ENCODE assay signal across 9 mouse cellular contexts in the genomic region with DNA sequence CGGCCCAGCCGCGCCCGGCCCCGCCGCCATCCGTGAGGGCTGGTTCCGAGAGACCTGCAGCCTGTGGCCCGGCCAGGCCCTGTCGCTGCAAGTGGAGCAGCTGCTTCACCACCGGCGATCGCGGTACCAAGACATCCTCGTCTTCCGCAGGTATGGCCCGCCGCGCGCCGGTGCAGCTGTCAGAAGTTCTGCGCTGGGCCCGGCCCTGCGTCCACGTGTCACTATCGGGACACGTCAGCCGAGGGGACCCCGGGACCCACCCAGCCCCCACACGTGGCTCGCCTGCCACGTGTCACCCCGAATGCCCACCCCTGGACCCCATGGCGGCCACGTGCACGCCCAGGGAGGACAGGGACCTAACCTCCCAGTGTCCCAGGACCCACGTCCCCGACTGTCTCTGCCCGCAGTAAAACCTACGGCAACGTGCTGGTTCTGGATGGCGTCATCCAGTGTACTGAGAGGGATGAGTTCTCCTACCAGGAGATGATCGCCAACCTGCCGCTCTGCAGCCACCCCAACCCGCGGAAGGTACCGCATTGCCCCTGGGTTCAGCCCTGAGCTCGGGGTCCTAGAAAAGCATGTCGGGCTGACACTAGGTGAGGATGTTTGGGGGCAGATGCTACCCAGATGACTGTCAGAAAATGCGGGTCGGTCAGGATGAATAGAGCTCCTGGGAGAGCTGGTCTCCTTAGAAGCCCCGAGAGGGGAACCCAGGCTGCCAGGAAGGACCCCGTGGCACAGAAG. TPM values are rescaled to one million over a fixed set of nuclear protein-coding genes. Genes with fewer than 3 reads are reported as not detected.
DNase-seq lines count a peak whose midpoint lies in the region; ATAC-seq and TF ChIP-seq lines count a peak whose summit lies in the region.
"Had no signal": no experiment of that assay in that cellular context is flagged by ENCODE, and none has a peak within 500 bp of the region (broad histone marks: within the 10 kb centered on the region; RNA-seq: fewer than 3 reads in every experiment).

No protein-coding gene starts in this region.

- H3K27me3 ChIP-seq in Patski = no peaks in the 10 kb centered on the region
- no peaks in the 10 kb centered on the region for H3K27me3 ChIP-seq in embryonic facial prominence, embryonic 11.5 days (ENCODE audit: control insufficient read depth, insufficient read depth, low read length)
- no peaks in the 10 kb centered on the region for H3K27me3 ChIP-seq in intestine, embryonic 14.5 days (replicated peaks; ENCODE audit: control insufficient read depth, insufficient read depth, low read length)
- no peaks in the 10 kb centered on the region for H3K27me3 ChIP-seq in midbrain, embryonic 12.5 days

- H3K9me3 ChIP-seq in embryonic facial prominence, embryonic 11.5 days (replicated peaks; ENCODE audit: control insufficient read depth, low read length) = no peaks in the 10 kb centered on the region
- H3K9me3 ChIP-seq in intestine, embryonic 14.5 days (ENCODE audit: control insufficient read depth, low read length) = no peaks in the 10 kb centered on the region
- no peaks in the 10 kb centered on the region for H3K9me3 ChIP-seq in midbrain, embryonic 12.5 days

- no peak for TF ChIP-seq CTCF in Patski (IDR thresholded peaks at IDR 0.05)

- no peak overlapping the region for H3K27ac ChIP-seq in embryonic facial prominence, embryonic 11.5 days (replicated peaks; ENCODE audit: low read depth, low read length)
- H3K27ac ChIP-seq in intestine, embryonic 14.5 days (ENCODE audit: low read depth) = peak overlapping the region; percentile 33; the same call in 1 of the 2 replicates
- H3K27ac ChIP-seq in midbrain, embryonic 12.5 days (replicated peaks) = no peak overlapping the region

- POLR2A ChIA-PET in Patski (lab: Charles Lee) = no interaction called here

- peak overlapping the region; percentile 80 for H3K9ac ChIP-seq in embryonic facial prominence, embryonic 11.5 days (replicated peaks; ENCODE audit: low read length)
- peak overlapping the region; percentile 82 for H3K9ac ChIP-seq in intestine, embryonic 14.5 days (ENCODE audit: low read length)
- H3K9ac ChIP-seq in midbrain, embryonic 12.5 days (replicated peaks) = peak overlapping the region; percentile 73

- H3K36me3 ChIP-seq in embryonic facial prominence, embryonic 11.5 days (replicated peaks; ENCODE audit: control insufficient read depth, insufficient read depth, low read depth, low read length) = peaks cover 19% of the 10 kb centered on the region
- peaks cover 39% of the 10 kb centered on the region for H3K36me3 ChIP-seq in intestine, embryonic 14.5 days (ENCODE audit: control insufficient read depth, insufficient read depth, low read length)
- peaks cover 40% of the 10 kb centered on the region for H3K36me3 ChIP-seq in midbrain, embryonic 12.5 days

- in situ Hi-C loops in Patski (cut with MboI; ENCODE audit: low pct_unique_long_range_greater_than_20kb) = no loop called here

- H3K4me2 ChIP-seq in embryonic facial prominence, embryonic 11.5 days (ENCODE audit: low read depth, low read length) = peak overlapping the region; percentile 90
- peak overlapping the region; percentile 91 for H3K4me2 ChIP-seq in intestine, embryonic 14.5 days (ENCODE audit: low read length)
- peak overlapping the region; percentile 71 for H3K4me2 ChIP-seq in midbrain, embryonic 12.5 days (replicated peaks)

- WGBS in embryonic facial prominence, embryonic 11.5 days = under 1% methylated on average over 52 of the region's 53 CpGs
- under 1% methylated on average over 53 of the region's 53 CpGs for WGBS in intestine, embryonic 14.5 days
- WGBS in midbrain, embryonic 12.5 days = under 1% methylated on average over 53 of the region's 53 CpGs

- no peaks in the 10 kb centered on the region for H3K4me1 ChIP-seq in embryonic facial prominence, embryonic 11.5 days (ENCODE audit: control insufficient read depth, insufficient read depth, low read length)
- H3K4me1 ChIP-seq in intestine, embryonic 14.5 days (replicated peaks; ENCODE audit: control insufficient read depth, insufficient read depth, low read length) = peaks cover 11% of the 10 kb centered on the region
- H3K4me1 ChIP-seq in midbrain, embryonic 12.5 days = peaks cover 21% of the 10 kb centered on the region

- peak; percentile 30 to 31 for DNase-seq in layer of hippocampus, postnatal 36 days
- DNase-seq in layer of hippocampus, adult 9-10 months (ENCODE audit: low spot score) = no peak
- DNase-seq in Patski (ENCODE audit: low read depth, low spot score) = no peak
- no peak for DNase-seq in embryonic facial prominence, embryonic 11.5 days (ENCODE audit: low spot score)
- peak; percentile 62 for DNase-seq in intestine, embryonic 14.5 days (ENCODE audit: low spot score)
- no peak for DNase-seq in urinary bladder, postnatal 36 days (ENCODE audit: low spot score in 2 of 2)
- DNase-seq in cerebellum, adult 11-12 months = no peak

- CTCF ChIA-PET in Patski (lab: Charles Lee) = interaction anchor here (1.1 to 2.3 kb wide), 6 partner anchors 11 to 91 kb away, joined by 3 to 6 read pairs (median 4); no protein-coding TSS in a partner anchor

- ATAC-seq in Patski = peak; percentile 27
- peak; percentile 63 for ATAC-seq in embryonic facial prominence, embryonic 11.5 days (replicated peaks; ENCODE audit: insufficient number of reproducible peaks, low FRiP score, low TSS enrichment, low read depth)
- peak; percentile 56 for ATAC-seq in intestine, embryonic 14.5 days (replicated peaks; ENCODE audit: low FRiP score, low TSS enrichment, low read depth)
- ATAC-seq in midbrain, embryonic 12.5 days (ENCODE audit: low FRiP score, low read depth) = peak; percentile 39; the same call in 1 of the 2 replicates

- peak overlapping the region; percentile 96 for H3K4me3 ChIP-seq in embryonic facial prominence, embryonic 11.5 days (ENCODE audit: low read depth, low read length)
- peak overlapping the region; percentile 76 for H3K4me3 ChIP-seq in intestine, embryonic 14.5 days (ENCODE audit: low read depth, low read length)
- peak overlapping the region; percentile 82 for H3K4me3 ChIP-seq in midbrain, embryonic 12.5 days

RNA-seq across cellular contexts. Expression of gene Srm, which starts 0.5 kb away (rescaled TPM):
- total RNA-seq in layer of hippocampus, postnatal 36 days (2021) = 10 to 100 TPM; 68.4 to 70.0 TPM
- 45.4 TPM for polyA plus RNA-seq in Patski (2021)
- 172 and 187 TPM in 2 replicates for polyA plus RNA-seq in embryonic facial prominence, embryonic 11.5 days (2014; fragmentation: Nextera tagmentation; extraction: Ambion mirVana)
- polyA plus RNA-seq in intestine, embryonic 14.5 days (2014; fragmentation: Nextera tagmentation; extraction: Ambion mirVana) = 249 and 260 TPM in 2 replicates
- 146 and 148 TPM in 2 replicates for polyA plus RNA-seq in midbrain, embryonic 12.5 days (2016; fragmentation: Nextera tagmentation; extraction: Ambion mirVana)

RNA-seq across cellular contexts. Expression of gene Masp2, which starts 10.5 kb away (rescaled TPM):
- 1 to 10 TPM; 3.2 to 4.1 TPM for total RNA-seq in layer of hippocampus, postnatal 36 days (2021)
- polyA plus RNA-seq in Patski (2021) = 0.10 TPM
- not detected in 2 replicates for polyA plus RNA-seq in embryonic facial prominence, embryonic 11.5 days (2014; fragmentation: Nextera tagmentation; extraction: Ambion mirVana)
- polyA plus RNA-seq in intestine, embryonic 14.5 days (2014; fragmentation: Nextera tagmentation; extraction: Ambion mirVana) = 0.22 and 0.28 TPM in 2 replicates
- 0.21 TPM in 1 of 2 replicates, not detected in the other for polyA plus RNA-seq in midbrain, embryonic 12.5 days (2016; fragmentation: Nextera tagmentation; extraction: Ambion mirVana)

RNA-seq across cellular contexts. Expression of gene Exosc10, which starts 33.6 kb away (rescaled TPM):
- total RNA-seq in layer of hippocampus, postnatal 36 days (2021) = 10 to 100 TPM; 50.5 to 52.7 TPM
- polyA plus RNA-seq in Patski (2021) = 54.2 TPM
- polyA plus RNA-seq in embryonic facial prominence, embryonic 11.5 days (2014; fragmentation: Nextera tagmentation; extraction: Ambion mirVana) = 109 and 114 TPM in 2 replicates
- 89.2 and 100 TPM in 2 replicates for polyA plus RNA-seq in intestine, embryonic 14.5 days (2014; fragmentation: Nextera tagmentation; extraction: Ambion mirVana)
- 96.4 and 97.8 TPM in 2 replicates for polyA plus RNA-seq in midbrain, embryonic 12.5 days (2016; fragmentation: Nextera tagmentation; extraction: Ambion mirVana)

RNA-seq across cellular contexts. Expression of gene Tardbp, which starts 35.0 kb away (rescaled TPM):
- total RNA-seq in layer of hippocampus, postnatal 36 days (2021) = 100 to 1,000 TPM; 218 to 224 TPM
- polyA plus RNA-seq in Patski (2021) = 216 TPM
- 206 and 240 TPM in 2 replicates for polyA plus RNA-seq in embryonic facial prominence, embryonic 11.5 days (2014; fragmentation: Nextera tagmentation; extraction: Ambion mirVana)
- polyA plus RNA-seq in intestine, embryonic 14.5 days (2014; fragmentation: Nextera tagmentation; extraction: Ambion mirVana) = 137 and 153 TPM in 2 replicates
- polyA plus RNA-seq in midbrain, embryonic 12.5 days (2016; fragmentation: Nextera tagmentation; extraction: Ambion mirVana) = 380 and 385 TPM in 2 replicates

RNA-seq across cellular contexts. Expression of gene Gm572, which starts 51.3 kb away (rescaled TPM):
- total RNA-seq in layer of hippocampus, postnatal 36 days (2021) = not detected
- not detected for polyA plus RNA-seq in Patski (2021)
- polyA plus RNA-seq in embryonic facial prominence, embryonic 11.5 days (2014; fragmentation: Nextera tagmentation; extraction: Ambion mirVana) = not detected in 2 replicates
- polyA plus RNA-seq in intestine, embryonic 14.5 days (2014; fragmentation: Nextera tagmentation; extraction: Ambion mirVana) = not detected in 2 replicates
- polyA plus RNA-seq in midbrain, embryonic 12.5 days (2016; fragmentation: Nextera tagmentation; extraction: Ambion mirVana) = not detected in 2 replicates
- polyA plus RNA-seq: frontal cortex, adult 2 months had no signal

Comparison
In these comparisons a context has a peak if more than half of its experiments do, and no peak if none do; other contexts are left out.
1. DNase-seq: peak in layer of hippocampus, postnatal 36 days (2 of 2) and intestine, embryonic 14.5 days (single experiment); none in layer of hippocampus, adult 9-10 months (single experiment), Patski (single experiment), embryonic facial prominence, embryonic 11.5 days (single experiment), urinary bladder, postnatal 36 days (0 of 2) and cerebellum, adult 11-12 months (single experiment).
2. Peak in every context shown above with its lines, with median percentiles within 50 percentile points of each other: ATAC-seq, H3K4me2 ChIP-seq, H3K4me3 ChIP-seq and H3K9ac ChIP-seq.